Mouse (Mus musculus) testis, adult 2 months (tissue): ENCODE results near the gene Iqcn. TPM values are rescaled to one million over a fixed set of nuclear protein-coding genes. Genes with fewer than 3 reads are reported as not detected.

Experiments
- H3K27ac ChIP-seq: fragments of 200-500 bp; 2 replicates; pipeline ENCODE4 v1.5.1; 2012; ENCODE audit warnings: low read depth, low read length; ENCODE audit not compliant: control insufficient read depth, insufficient read depth
- H3K27me3 ChIP-seq: fragments of 200-500 bp; 2 replicates; pipeline ENCODE4 v1.6.1; 2012; ENCODE audit warnings: mild to moderate bottlenecking, low read length, moderate library complexity; ENCODE audit not compliant: control insufficient read depth, insufficient read depth
- H3K36me3 ChIP-seq: fragments of 200-500 bp; 2 replicates; pipeline ENCODE4 v1.6.1; 2012; ENCODE audit warnings: mild to moderate bottlenecking, low read length; ENCODE audit not compliant: control insufficient read depth, insufficient read depth
- H3K4me1 ChIP-seq: fragments of 200-500 bp; 2 replicates; pipeline ENCODE4 v1.6.1; 2012; ENCODE audit warnings: low read length; ENCODE audit not compliant: control insufficient read depth, insufficient read depth
- H3K4me3 ChIP-seq: fragments of 200-500 bp; 2 replicates; pipeline ENCODE4 v1.5.1; 2012; ENCODE audit warnings: low read depth, mild to moderate bottlenecking, low read length, moderate library complexity, mixed read lengths; ENCODE audit not compliant: control insufficient read depth
- CTCF ChIP-seq: fragments of 200-500 bp; IDR thresholded peaks from 2 replicates; pipeline ENCODE4 v1.5.1; 2012; ENCODE audit warnings: low read depth, mild to moderate bottlenecking, inconsistent platforms, low read length, moderate library complexity; ENCODE audit not compliant: control insufficient read depth, insufficient read depth, insufficient replicate concordance
- POLR2A ChIP-seq: fragments of 200-500 bp; IDR thresholded peaks from 2 replicates; pipeline ENCODE4 v1.6.1; 2012; ENCODE audit warnings: low read depth, mild to moderate bottlenecking, inconsistent platforms, low read length, moderate library complexity; ENCODE audit not compliant: control insufficient read depth
- polyA plus RNA-seq: library from polyadenylated mRNA; depleted of rRNA; stranded (reverse); fragments of >200 nt; gene quantifications from 2 replicates; pipeline ENCODE4 v1.2.3, GENCODE M21; 2012

The Iqcn gene
- polyA plus RNA-seq, 1 experiment: 302 TPM

DNA sequence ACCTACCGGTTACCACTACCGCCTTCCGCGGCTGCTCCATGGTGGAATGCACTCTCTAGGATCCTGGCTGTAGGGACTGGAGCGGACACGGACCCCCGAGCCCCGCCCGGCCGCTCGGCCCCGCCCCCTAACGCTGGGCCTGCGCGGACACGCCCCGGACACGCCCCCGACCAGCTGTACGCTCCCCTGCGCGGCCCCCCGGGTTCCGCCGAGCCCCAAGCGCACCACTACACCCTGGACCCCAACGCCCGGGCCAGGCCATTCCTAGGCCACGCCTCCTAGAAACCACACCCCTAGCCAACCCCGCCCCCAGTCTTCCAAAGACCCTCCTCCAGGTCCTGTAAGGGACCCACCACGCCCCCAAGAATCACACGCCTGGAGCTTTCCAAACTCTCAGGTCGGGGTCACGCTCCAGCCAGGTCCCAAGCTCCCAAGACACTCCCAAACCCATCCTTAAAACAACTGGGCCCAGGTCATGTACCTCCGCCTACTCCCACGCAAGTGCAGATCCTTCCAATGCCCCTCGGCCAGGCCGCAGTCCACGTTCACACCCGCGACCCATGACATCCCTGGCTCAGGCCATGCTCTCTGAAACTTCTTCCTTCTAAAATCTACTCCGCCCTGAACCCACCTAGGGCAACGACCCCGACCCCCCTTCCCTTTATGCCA lies 43.5 kb upstream of the Iqcn start:
- H3K4me1 ChIP-seq: peaks cover 10% of the 10 kb centered on the region
- H3K27me3 ChIP-seq: no peaks in the 10 kb centered on the region
- H3K4me3 ChIP-seq: peak overlapping the region; percentile 91
- peak overlapping the region; percentile 0; the same call in 1 of the 2 replicates for H3K27ac ChIP-seq
- TF ChIP-seq POLR2A (peak; percentile 2; the same call in 1 of the 2 replicates), CTCF (no peak)
- no peaks in the 10 kb centered on the region for H3K36me3 ChIP-seq

DNA sequence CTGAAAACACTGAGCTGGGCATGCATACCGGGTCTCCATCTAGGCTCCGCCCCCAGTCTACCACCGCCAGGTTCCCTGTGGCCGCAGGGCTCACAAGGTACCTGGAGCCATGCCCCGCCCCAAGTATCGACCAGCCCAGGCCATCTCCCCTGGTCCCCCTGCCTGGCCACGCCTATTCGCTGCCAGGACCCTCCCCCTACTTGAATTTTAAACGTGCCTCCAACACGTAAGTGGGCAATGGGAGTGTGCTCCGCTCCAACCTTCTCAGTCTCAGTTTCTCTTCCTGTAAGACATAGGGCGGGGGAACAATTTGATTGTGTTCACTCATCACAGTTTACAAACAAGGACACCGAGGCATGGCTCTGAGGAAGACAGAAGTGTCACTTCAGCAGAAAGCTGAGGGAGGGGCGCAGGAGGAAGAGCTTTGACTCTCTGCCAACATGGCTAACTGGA lies 43.0 kb upstream of the Iqcn start, which contains the start of gene Pgpep1:
Gene Pgpep1, minus strand, starts transcription at position 116 of the 453 bp plus-strand sequence.
- Histone ChIP-seq H3K4me3 (peak within 1 kb of the TSS; percentile 91), H3K27me3 (no peaks in the 10 kb centered on the region), H3K36me3 (no peaks in the 10 kb centered on the region), H3K4me1 (peaks cover 10% of the 10 kb centered on the region), H3K27ac (peak within 1 kb of the TSS; percentile 0; the same call in 1 of the 2 replicates)
- TF ChIP-seq POLR2A (no peak), CTCF (no peak)

DNA sequence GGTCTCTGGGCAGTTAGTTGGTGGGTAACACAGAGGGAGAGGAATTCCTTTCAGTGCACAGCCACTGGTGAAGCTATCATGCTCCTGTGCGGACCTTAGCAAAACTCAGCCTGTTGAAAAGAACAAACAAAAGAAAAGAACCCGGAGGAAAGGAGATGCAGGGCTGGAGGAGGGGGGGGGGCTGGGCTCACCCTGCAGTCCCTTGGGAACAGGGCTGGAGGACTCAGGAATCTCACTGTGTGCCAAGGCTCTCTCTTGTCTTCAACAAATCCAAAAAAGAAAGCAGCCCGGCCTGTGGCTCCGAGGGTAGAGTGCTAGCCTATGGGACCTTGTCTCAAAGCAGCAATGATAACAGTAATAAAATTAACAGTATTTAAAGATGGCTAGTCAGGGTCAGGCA lies 39.6 kb upstream of the Iqcn start:
- Histone ChIP-seq H3K27ac (no peak overlapping the region), H3K36me3 (no peaks in the 10 kb centered on the region), H3K4me1 (peaks cover 12% of the 10 kb centered on the region), H3K27me3 (no peaks in the 10 kb centered on the region), H3K4me3 (no peak overlapping the region)
- TF ChIP-seq CTCF: no peak
- TF ChIP-seq POLR2A: no peak

DNA sequence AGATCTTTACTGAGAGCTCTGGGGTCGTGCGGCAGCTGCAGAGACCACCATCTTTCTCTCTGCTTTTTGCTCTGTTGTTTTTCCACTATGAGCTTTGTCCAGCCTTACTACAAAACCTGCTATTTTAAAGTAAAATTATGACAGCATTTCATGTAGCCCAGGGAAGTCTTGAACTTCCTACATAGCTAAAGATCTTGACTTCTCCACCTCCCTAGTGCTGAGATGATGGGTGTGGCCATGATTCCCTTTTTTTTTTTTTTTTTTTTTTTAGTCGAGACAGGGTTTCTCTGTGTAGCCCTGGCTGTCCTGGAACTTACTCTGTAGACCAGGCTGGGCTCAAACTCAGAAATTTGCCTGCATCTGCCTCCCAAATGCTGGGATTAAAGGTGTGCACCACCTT lies 38.6 kb upstream of the Iqcn start:
- H3K27me3 ChIP-seq: no peaks in the 10 kb centered on the region
- H3K4me1 ChIP-seq: peaks cover 8% of the 10 kb centered on the region
- no peaks in the 10 kb centered on the region for H3K36me3 ChIP-seq
- H3K27ac ChIP-seq: no peak overlapping the region
- TF ChIP-seq CTCF (no peak), POLR2A (no peak)
- H3K4me3 ChIP-seq: no peak overlapping the region

DNA sequence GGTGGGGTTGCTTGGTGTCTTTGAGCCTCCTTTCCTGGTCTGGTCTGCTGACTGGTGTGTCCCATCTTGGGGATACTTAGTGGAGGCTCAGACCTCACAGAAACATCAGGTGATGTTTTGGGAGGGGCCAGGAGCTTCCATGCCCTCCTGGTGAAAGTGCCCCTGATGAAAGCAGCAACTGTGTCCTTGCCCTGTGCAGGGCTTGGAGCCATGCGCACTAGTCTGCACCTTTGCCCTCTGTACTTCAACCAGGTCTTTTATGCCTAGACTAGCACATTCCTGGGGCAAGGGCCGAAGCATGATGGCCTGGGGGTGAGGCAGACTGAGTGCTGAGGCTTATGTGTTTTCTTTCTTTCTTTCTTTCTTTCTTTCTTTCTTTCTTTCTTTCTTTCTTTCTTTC lies 37.7 kb upstream of the Iqcn start:
- Histone ChIP-seq H3K4me3 (no peak overlapping the region), H3K27me3 (no peaks in the 10 kb centered on the region), H3K36me3 (no peaks in the 10 kb centered on the region), H3K4me1 (peaks cover 2% of the 10 kb centered on the region; the same call in 1 of the 2 replicates), H3K27ac (no peak overlapping the region)
- TF ChIP-seq POLR2A: no peak
- no peak for TF ChIP-seq CTCF

DNA sequence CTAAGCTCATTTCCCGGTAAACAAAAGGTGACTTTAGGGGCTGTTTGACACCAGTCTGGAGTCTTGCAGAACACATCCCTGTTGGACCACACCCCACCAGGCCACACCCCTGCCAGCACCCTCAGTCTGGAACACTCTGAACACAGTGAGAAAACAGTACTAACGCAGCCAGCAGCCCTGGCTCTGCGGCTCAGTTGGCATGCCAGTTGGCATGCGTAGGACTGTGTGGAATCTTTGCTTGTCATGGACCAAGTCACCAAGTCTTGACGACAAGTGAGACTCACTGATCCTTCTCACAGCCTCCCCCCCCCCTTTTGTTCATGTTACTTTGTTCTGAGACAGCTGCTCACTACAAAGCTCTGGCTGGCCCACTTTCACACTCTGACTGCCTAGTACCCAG lies 36.2 kb upstream of the Iqcn start:
- Histone ChIP-seq H3K27me3 (no peaks in the 10 kb centered on the region), H3K4me3 (no peak overlapping the region), H3K4me1 (peaks cover 4% of the 10 kb centered on the region), H3K27ac (no peak overlapping the region), H3K36me3 (no peaks in the 10 kb centered on the region)
- TF ChIP-seq CTCF: no peak
- TF ChIP-seq POLR2A: no peak

DNA sequence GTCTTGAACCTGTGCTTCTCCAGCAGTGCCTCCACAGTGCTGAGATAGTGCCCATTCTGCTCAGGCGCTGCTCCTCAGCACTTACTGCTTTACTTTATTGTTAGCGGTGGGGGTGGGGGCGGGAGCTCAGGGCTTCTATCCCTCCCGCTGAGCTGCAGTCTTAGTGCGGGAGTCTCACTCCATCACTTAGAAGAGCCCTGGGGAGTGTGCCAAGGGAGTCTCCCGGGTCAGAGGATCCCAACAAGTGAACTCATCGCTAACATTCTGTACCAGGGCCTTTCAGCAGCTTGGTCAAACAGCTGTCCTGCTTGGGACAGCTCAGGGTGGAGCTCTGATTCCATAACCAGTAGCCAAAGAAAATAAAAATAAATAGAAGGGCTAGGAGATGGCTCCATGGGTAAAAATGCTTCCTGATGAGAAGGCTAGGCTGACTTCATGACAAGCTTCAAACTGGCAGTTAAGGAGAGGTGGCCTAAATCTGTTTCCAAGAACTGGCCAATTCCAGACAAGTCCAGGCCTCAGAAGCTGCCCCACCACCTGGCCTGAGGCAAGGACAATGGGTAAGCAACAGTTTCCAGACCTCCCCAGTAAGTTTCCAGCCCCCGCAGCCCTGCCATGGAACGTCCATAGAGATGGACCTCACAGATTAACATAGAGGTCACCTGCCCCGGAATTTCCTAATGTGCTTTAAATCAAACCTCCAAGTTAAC lies 31.5 kb upstream of the Iqcn start:
- Histone ChIP-seq H3K27me3 (no peaks in the 10 kb centered on the region), H3K36me3 (no peaks in the 10 kb centered on the region), H3K27ac (peak overlapping the region; percentile 49; the same call in 1 of the 2 replicates), H3K4me1 (peaks cover 23% of the 10 kb centered on the region), H3K4me3 (no peak overlapping the region)
- no peak for TF ChIP-seq POLR2A
- TF ChIP-seq CTCF: no peak
